Mouse (Mus musculus): ENCODE measurements around the gene St8sia1.

St8sia1 gene

DNA sequence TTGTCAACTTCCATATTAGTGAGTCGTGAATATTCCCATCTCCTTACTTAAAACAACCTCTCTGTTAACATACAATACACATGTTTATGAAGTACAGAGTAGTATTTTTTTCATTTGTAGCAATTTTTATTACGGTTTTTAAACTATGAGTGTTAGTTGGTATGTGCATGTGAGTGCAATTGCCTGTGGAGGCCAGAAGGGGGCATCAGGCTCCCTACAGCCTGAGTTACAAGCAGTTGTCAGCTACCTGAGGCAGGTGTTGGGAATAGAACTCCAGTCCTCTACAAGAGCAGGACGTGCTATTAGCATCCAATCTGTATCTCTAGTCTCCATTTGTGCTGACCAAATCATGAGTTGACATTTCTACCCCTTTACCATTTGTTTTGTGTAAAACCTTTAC is 19.8 kb downstream of the St8sia1 start:
- no peak for DNase-seq (ENCODE audit: low read depth, low spot score)

DNA sequence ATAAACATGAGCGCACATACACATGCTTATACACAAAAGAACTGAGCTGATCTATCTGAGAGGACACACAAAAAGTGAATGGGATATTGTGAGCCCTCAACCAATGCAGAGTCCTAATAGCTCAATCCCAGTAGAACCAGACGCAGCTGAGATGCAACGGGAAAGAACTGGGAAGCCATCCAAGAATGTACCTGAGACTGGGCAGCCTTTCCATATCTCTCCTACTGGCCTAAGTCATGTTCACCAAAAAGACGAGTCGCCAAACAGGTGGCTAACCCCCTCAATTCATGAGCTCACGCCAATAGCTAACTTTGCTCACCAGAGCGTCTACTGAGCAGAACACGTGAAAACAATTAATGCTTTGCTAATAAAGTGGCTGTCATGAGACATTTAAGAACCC is 20.8 kb downstream of the St8sia1 start:
- DNase-seq (ENCODE audit: low read depth, low spot score) = no peak

DNA sequence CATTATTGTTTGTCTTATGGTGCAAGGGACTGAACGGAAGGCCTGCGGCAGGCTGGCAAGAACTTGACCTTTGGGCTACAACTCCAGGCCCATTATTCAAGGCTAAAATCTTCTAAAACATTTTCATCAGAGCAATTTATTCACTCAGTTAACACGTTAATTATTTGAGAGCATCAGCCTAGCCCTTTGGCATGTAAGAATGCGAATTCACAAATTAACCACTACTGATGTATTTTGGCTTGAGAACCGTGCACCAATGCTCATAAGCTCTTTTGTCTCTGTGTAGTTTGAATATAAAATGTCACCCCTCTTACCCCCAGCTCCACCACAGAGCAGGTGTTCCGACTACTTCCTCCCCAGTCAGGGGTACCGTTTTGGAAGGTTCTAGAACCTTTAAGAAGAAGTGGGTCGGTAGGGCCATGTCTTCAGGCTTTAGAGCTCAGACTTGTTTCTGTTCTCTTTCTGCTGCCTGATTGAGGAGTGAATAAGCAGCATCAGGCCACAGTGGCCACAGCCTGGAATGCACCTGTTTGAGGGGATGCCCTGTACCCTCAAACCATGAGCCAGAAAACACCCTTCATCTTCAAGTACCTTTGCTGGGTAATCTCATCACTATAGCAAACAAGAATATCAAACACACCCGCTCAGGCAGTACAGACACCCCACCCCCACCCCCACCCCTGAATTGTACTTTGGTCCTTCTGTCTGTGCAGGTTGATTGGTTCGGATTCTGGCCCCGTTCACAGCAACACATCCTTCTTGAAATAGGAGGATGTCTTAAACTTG is 22.5 kb downstream of the St8sia1 start:
- no peak for DNase-seq (ENCODE audit: low read depth, low spot score)

DNA sequence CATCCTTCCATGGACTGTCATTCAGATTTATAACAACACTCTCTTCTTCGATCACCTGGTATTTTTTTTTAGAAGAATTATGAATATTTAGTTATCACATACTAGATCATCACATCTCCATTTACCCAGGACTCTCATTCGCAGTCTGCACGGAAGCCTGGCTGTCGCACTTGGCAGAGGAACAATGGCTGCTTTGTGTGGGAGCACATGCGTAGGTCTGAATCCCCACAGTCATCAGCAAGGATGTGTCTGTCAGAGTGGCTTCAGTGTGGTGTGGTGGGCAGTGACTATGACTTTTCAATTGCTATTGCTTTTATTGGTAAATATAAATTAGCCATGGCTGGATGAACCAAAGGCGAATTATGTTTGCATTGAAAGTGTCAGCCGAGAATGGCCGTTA is 23.2 kb downstream of the St8sia1 start:
- no peak for DNase-seq (ENCODE audit: low read depth, low spot score)

DNA sequence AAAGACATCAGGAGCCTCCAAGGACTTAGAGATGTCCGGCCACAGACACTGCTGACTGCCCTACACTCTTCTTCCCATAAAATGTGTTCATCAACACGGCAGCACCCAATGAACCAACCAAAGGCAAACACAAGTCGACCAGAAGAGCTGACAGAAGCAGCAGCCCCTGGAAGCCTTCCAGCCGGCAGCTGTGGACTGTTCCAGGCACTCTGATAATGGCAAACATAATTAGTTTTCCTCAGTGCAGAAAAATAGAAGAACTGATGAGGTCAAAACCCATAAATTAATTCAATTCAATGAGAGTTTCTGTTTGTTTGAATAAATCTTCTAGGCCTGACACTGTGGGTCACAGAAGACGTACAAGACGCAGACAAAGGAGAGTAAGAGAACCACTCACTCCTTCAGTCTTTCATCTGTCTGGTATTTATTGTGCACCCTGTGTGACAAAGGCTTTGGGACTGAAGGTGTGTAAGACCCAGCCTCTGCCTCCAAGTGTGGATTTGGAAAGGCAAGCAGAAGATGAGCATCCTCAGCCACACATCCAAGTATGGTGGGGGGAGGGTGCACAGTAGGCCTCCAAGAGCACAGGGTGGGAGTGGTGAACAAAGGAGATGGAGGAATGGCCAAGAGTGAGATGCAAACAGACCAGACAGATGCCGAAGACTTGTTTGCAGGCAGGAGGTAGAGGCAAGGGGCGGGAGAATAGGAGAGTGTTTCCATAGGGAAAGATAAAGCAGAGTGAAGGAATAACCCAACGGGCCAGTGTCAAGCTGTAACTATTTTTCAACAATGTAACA is 25.5 kb downstream of the St8sia1 start:
- no peak for DNase-seq (ENCODE audit: low read depth, low spot score)

DNA sequence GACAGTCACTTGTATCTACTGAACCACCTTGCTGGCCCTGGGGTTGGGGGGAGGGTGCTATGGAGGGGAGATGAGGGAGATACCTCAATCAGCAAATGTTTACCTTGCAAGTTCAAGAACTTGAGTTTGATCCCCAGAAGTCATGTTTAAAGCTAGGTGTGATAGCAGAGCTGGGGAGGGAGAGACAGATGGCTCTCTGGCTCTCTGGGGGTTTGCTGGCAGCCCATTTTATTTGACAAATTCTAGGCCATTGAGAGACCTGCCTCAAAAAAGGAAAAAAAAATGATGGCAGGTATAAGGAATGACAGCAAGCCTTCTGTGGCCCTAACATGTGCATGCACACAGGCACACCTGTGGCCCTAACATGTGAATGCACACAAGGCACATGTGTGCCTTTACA is 26.2 kb downstream of the St8sia1 start:
- DNase-seq (ENCODE audit: low read depth, low spot score) = no peak

DNA sequence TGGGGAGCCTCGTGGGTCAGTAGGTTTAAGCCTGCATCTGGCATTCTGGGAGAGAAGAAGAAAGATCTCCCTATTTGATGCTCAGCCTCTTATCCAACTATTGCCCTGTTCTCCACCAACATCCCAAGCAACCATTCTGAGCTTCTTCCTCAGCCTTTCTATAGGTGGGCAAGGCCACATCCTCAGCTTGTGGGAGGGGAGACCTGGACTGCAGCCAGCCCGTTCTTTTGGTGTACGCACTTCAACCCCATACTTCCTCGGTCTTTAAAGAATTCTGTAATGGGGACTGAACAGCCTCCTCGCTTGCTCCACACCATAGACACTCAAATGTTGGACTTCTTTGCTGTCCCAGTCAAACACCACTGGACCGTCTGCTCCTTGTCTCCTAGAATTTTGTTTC is 31.7 kb downstream of the St8sia1 start:
- DNase-seq (ENCODE audit: low read depth, low spot score) = no peak

DNA sequence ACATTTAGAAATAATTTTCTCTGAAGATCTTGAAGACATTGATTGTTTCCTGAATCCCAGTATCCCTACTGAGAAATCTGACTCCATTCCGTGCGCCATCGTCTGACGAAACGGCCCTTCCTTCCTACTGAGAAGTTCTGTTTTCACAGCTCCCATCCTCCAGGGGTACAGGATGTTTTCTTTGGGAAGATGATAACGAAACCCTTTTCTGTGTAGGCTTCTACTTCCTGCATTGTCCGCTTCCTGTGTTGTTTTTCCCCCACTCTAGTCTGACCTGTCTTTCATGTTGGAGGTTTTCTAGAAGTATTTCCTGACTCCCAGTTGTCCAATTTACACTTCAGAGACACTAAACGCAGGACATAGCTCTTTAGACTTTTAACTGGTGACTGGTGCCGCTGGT is 32.1 kb downstream of the St8sia1 start:
- DNase-seq (ENCODE audit: low read depth, low spot score) = no peak

DNA sequence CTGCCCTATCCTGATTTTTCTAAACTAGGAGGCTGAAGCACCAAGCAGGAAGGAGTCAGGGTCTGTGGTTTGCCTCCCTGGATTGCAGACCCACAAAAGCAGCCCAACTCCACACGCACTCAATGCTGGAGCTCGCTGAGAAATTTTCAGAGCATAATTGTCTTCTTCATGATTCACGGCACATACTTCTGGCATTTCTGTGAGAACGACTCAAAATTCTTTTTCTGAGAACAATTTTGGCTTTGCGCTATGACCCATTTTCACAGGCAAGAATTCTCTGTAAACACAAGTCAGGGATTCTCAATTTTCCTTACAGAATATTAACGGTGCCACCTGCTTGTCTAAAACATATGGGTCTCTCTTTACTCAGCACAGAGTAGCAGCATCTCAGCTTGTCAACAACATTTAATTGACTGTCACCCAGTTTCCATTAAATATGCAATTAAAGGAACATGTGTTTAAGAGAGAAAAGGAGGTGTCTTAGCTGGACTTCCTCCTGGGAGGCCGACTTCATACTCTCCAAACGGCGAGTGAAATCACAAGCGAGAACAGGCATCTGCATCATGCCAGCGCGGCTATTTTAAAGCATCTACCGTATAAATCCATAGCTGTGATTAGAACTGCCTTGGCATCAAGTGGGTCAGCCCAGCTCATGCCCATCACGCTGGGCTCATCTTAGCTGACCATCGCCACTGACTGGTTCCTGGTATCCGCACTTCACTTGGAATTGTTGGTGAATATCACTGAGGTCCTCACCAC is 35.5 kb downstream of the St8sia1 start:
- no peak for DNase-seq (ENCODE audit: low read depth, low spot score)

DNA sequence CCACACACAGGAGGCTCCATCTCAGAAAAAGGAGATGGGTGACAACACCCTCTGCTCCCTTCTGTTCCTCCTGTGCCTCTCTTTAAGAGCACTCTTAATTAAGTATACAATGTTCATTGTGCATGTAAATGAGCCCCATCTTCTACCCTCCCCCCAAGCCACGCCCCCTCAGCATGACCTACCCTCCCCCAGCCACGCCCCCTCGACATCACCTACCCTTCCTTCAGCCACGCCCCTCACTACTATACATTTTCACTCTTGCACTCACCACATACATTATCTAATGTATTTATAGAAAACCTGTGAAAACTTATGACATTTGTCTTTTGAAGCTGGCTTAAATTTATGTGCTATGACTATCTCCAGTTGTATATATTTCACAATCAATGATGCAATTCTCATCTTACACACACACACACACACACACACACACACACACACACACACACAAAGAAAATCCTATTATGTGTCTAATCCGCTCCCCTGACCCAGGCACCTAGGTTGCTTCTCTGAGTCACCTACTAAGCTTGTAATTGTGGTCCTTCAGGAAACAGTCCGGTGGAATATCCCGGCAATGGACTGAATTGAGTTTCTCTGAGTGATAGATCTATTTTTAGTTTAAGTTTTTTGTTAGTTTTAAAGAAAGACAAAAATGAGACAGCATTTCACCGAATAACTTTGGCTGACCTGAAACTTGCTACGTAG is 37.2 kb downstream of the St8sia1 start:
- no peak for DNase-seq (ENCODE audit: low read depth, low spot score)

DNA sequence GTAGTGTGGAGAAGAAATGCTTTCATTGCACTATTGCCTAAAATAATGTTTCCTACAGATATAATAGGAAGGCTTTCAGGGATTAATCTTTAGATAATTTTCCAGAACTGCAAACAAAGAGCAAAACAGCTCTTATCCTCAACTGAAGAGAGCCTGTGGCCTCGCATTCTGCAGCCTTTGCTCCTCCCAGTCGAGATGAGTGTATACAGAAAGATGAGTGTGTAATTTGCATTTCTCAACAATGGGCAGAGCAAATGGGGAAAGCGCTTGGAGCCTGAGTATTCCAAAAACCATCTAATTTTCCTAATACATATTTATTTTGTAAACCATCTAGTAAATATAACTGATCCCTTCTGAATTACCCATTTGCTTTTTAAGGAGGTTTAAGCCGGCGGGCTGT is 38.3 kb downstream of the St8sia1 start:
- DNase-seq (ENCODE audit: low read depth, low spot score) = no peak

DNA sequence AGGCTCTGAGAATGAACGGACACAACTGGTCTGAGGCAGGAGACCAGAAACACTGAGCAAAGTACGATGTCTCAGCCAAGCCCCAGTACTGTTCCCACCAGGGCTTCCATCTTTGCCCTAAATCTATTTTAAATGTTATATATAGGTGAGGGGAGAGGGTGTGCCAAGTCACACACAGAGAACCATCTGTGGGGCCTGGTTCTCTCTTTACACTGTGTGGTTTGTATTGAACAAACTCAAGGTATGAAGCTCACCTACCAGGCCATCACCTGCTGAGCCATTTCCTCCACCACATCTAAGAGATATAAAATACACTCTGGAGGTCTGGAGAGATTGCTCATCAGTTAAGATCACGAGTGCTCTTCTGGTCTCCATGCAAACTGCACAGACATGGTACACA is 38.9 kb downstream of the St8sia1 start:
- no peak for DNase-seq (ENCODE audit: low read depth, low spot score)

DNA sequence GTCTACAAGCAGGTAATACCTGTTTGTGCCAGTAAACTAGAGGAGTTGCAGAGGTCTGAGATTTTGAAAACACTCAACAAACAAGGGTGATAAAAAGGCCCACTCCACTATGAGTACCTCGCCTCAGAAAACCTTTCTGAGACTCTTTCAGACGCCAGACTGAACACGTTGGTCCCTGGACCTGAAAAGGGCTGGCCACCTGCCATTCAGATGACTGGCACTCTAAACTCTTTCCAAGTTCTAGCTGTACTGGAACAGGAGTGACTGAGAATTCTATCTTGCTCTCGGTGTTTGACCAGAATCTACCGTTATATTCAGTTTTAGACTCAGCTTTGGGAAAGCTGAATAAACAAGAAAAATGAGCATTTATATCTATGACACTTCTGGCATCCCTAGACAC is 43.4 kb downstream of the St8sia1 start:
- DNase-seq (ENCODE audit: low read depth, low spot score) = no peak

DNA sequence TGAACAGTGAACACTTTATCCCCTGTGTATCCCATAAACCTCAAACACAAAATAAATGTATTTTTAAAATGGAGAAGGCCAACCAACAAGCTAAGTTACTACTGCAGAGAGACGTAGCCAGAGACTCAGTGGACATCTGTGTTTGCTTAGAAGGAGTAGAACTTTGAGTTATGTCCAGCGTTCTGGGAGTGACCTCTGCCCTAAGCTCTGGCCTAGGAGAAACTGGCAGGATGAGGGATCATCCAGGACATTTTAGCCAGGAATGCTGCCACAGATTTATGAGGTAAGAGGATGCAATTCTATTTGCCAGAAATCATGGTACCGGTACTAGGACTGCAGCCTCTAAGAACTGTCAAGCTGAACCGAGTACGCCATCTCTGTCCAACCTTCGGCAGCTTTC is 45.6 kb downstream of the St8sia1 start:
- no peak for DNase-seq (ENCODE audit: low read depth, low spot score)

DNA sequence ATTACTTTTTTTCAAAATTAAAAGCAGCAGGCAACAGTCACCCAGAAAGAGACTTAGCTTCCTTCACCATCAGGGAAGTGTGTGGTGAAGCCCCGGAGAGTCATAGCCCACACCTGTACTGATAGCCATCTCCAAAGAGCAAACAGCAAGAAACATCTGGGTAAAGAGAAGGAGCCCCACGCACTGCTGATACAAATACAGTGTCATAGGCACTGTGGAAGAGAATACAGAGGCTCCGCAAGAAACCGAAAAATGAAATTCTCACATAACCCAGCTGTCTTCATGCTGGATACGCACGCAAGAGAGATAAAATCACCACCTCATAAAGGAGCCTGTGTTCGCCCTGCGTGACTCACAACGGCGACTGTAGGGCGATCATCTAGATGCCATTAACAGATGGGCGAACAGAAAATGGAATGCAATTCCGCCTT is 46.8 kb downstream of the St8sia1 start:
- no peak for DNase-seq (ENCODE audit: low read depth, low spot score)

DNA sequence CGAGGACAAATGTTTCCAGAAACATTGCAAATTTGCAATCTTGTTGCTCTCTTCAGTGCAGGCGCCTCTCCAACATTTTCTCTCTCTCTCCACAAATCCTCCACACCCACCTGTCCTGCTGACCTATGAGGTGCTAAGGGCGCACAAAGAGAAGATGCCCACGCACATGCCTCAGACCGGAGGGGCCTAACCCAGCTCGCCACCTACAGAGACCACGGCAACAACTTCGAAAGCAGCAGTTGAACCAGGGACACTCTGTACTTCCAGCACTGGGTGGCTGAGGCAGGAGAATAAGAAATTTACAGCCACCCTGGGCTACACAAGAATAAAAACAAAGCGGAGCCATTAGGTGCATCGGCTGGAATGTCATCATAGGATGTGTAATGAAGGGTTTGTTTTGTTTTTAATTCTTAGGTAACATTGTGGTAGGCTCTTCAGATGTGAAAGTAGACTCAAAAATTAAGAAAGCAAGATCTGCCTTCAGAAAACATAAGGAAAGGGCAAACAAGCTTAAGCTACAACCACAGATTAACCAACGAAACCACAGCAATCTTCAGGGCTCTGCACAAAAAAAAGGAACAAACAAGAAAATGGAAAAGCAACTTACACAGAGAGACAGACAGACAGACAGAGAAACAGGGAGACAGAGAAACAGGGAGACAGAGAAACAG is 47.8 kb downstream of the St8sia1 start:
- DNase-seq (ENCODE audit: low read depth, low spot score) = no peak

DNA sequence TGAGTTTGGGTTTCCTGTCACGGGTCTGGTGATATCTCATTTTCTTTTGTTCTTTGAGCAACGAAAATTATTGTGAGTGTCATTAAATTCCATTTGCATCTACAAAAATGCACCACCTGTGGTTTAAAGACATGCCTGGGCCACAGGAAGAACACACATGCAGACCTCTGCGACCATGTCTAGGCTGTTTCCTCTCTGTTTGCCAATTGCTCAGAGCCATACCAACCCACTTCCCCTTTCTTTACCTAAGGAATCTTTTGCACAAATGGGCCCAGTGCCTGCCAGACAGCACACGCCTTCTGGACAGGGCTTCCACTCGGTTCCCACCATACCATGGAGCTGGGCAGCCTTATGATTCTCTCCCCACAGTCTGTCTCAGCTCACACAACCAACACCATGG is 48.8 kb downstream of the St8sia1 start:
- DNase-seq (ENCODE audit: low read depth, low spot score) = no peak

DNA sequence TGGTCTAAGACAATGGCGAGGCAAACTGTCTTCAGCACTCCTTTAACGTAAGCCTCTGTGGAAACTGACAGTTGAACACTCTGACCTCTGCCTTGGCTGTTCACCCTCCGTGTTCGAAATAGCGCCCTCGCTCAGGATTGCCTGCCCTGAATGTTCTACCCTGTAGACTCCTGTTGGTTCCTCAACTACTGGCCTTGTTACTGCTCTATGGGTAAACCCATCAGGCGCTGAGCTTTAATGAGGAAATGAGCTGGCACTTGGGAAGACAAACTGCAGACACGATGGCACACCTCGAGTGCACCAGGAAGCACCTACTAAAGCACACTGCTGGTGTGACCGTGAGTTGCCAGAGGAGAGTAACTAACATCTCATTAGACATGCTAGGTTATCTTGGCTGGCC is 49.6 kb downstream of the St8sia1 start:
- no peak for DNase-seq (ENCODE audit: low read depth, low spot score)

DNA sequence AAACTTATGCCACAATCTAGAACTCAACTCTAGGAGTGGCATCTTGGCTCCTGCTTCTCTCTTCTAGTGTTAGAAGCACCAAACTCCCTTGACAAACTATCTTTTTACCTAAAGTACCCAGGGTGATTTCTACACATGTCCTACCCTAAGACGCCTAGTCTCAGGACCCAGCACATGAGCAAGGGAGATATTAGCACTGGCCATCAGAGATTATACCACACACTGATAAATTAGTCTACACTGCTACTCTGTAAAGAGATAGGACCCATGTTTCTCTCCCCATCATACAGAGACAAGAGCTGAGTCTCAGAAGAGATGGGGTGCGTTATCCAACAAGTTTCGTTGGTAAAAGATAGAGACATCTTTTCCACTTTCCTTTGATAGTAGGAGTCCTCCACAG is 53.0 kb downstream of the St8sia1 start:
- no peak for DNase-seq (ENCODE audit: low read depth, low spot score)

DNA sequence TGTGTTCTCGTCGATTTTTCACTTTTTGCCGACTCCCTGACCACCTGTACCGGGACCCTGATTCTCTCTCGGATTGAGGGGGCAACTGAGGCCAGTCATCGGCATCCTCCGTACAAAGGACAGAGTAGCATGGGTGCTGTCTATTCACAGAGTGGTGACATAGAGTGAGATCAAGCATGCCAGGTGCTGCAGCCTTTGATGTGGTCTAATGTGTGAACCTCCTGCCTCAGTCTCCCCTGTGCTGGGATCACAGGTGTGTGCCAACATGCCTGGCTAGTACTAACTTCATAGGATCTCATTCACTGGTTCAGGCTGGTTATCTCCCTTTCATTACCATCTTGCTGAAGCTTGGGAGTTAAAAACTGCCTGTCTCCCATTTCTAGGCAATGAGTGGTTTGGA is 53.5 kb downstream of the St8sia1 start:
- DNase-seq (ENCODE audit: low read depth, low spot score) = no peak

DNA sequence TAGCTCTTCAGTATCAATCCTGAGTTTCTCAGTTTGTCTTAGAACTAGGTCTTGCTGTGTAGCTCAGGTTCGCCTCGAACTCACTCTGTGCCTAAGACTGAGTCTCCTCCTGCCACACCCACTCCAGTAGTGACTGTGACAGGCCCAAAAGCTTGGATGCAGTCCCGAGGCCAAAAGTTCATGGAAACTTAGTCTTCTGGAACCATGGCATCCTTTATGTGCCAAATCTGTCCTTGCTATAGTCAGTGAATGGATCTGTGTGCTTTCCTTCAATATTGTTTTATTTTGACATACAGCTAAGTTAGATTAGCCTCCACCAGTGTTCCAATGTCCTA is 54.5 kb downstream of the St8sia1 start:
- DNase-seq (ENCODE audit: low read depth, low spot score) = no peak
